Mouse (Mus musculus): ENCODE data around the gene Pfas. TPM values are rescaled to one million over a fixed set of nuclear protein-coding genes. Genes with fewer than 3 reads are reported as not detected.

Gene Pfas
- polyA plus RNA-seq, 1 experiment from 2014 or later, result 22.5 TPM

DNA sequence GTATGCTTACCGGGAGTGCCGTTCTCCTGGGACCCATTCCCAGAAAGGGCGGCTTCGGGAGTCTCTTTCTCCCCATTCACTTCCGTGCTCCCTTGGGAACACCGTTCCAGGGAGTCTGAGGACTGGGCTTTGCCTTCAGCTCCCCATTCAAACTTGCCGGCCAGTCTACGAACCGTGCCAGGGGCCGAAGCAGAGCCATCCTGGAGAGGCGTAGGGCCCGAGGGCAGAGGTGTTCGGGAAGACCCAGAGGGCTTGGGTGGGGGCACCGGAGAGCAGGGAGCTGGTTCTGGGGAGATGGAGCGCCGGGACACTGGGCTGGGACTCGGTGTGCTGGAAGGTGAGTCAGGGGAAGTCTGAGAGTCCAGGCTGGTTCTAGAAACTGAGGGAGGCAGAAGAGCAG is 53.9 kb downstream of the Pfas start:
- no peak for ATAC-seq
- 3% methylated on average over 17 of the region's 17 CpGs for WGBS
- peak overlapping the region; percentile 65 for H3K9ac ChIP-seq (ENCODE audit: low read depth, low read length)

GRCm38 (mm10) chr11:68953903-68954302 is 54.4 kb downstream of the Pfas start:
- Histone ChIP-seq H3K9ac (ENCODE audit: low read depth, low read length) (peak overlapping the region; percentile 24; the same call in 1 of the 2 replicates), H3K4me1 (ENCODE audit: control insufficient read depth, insufficient read depth, low read length) (peaks cover 4% of the 10 kb centered on the region), H3K27ac (ENCODE audit: low read length) (no peak overlapping the region), H3K4me3 (ENCODE audit: low read length) (peak overlapping the region; percentile 44), H3K4me2 (ENCODE audit: low read depth, low read length) (peak overlapping the region; percentile 75), H3K27me3 (replicated peaks; ENCODE audit: control insufficient read depth, insufficient read depth, low read length) (peaks cover 33% of the 10 kb centered on the region), H3K9me3 (ENCODE audit: control insufficient read depth, low read length) (no peaks in the 10 kb centered on the region), H3K36me3 (ENCODE audit: control insufficient read depth, insufficient read depth, low read length) (no peaks in the 10 kb centered on the region)
- WGBS, result 17% methylated on average over 13 of the region's 13 CpGs
- no peak for ATAC-seq

More for the DNA sequence above, 53.9 kb downstream of the Pfas start:
- Histone ChIP-seq H3K4me1 (ENCODE audit: control insufficient read depth, insufficient read depth, low read length) (peaks cover 4% of the 10 kb centered on the region), H3K27me3 (replicated peaks; ENCODE audit: control insufficient read depth, insufficient read depth, low read length) (peaks cover 33% of the 10 kb centered on the region), H3K27ac (ENCODE audit: low read length) (no peak overlapping the region), H3K4me2 (ENCODE audit: low read depth, low read length) (peak overlapping the region; percentile 75), H3K36me3 (ENCODE audit: control insufficient read depth, insufficient read depth, low read length) (no peaks in the 10 kb centered on the region), H3K4me3 (ENCODE audit: low read length) (peak overlapping the region; percentile 44), H3K9me3 (ENCODE audit: control insufficient read depth, low read length) (no peaks in the 10 kb centered on the region)

DNA sequence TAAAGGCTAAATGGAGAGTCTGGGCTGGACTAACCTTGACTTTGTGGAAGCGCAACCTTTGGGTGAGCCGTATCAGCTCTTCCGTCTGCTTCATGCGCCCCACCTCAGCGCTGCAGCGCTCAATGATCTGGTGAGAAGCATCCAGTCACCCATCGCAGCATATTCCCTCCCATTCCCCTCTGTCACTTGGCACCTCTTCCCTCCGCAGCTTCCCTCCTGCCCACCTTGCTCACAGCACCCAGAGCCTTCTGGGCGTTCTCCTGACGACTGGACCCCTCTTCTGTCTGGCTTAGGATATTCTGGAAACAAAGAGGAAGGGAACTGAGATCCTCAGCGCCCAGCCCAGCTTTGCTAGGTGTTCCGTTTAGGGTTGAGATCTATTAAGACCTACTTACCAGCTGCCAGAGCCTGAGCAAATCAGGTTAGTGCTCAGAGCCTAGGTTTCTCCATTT is 60.7 kb downstream of the Pfas start:
- 11% methylated on average over 12 of the region's 12 CpGs for WGBS
- Histone ChIP-seq H3K27ac (ENCODE audit: low read length) (no peak overlapping the region), H3K4me2 (ENCODE audit: low read depth, low read length) (no peak overlapping the region), H3K4me3 (ENCODE audit: low read length) (no peak overlapping the region), H3K9me3 (ENCODE audit: control insufficient read depth, low read length) (no peaks in the 10 kb centered on the region), H3K9ac (ENCODE audit: low read depth, low read length) (no peak overlapping the region), H3K27me3 (replicated peaks; ENCODE audit: control insufficient read depth, insufficient read depth, low read length) (peaks cover 10% of the 10 kb centered on the region; the same call in 1 of the 2 replicates), H3K4me1 (ENCODE audit: control insufficient read depth, insufficient read depth, low read length) (no peaks in the 10 kb centered on the region; the same call in 1 of the 2 replicates), H3K36me3 (ENCODE audit: control insufficient read depth, insufficient read depth, low read length) (no peaks in the 10 kb centered on the region)
- ATAC-seq, result no peak

- Histone ChIP-seq H3K4me3 (ENCODE audit: low read length) (peak overlapping the region; percentile 23; the same call in 1 of the 2 replicates), H3K4me2 (ENCODE audit: low read depth, low read length) (0 out of 2 replicates have a peak overlapping the region, but pooled peaks have one; percentile 32), H3K4me1 (ENCODE audit: control insufficient read depth, insufficient read depth, low read length) (no peaks in the 10 kb centered on the region; the same call in 1 of the 2 replicates), H3K9ac (ENCODE audit: low read depth, low read length) (peak overlapping the region; percentile 8; the same call in 1 of the 2 replicates), H3K9me3 (ENCODE audit: control insufficient read depth, low read length) (no peaks in the 10 kb centered on the region), H3K27ac (ENCODE audit: low read length) (no peak overlapping the region), H3K27me3 (replicated peaks; ENCODE audit: control insufficient read depth, insufficient read depth, low read length) (peaks cover 8% of the 10 kb centered on the region; the same call in 1 of the 2 replicates), H3K36me3 (ENCODE audit: control insufficient read depth, insufficient read depth, low read length) (no peaks in the 10 kb centered on the region)
- ATAC-seq, result no peak
- 14% methylated on average over 14 of the region's 16 CpGs for WGBS
Observed at GRCm38 (mm10) chr11:68946806-68947440, 61.3 kb downstream of the Pfas start.

- no peak overlapping the region for H3K4me3 ChIP-seq (ENCODE audit: low read length)
- no peaks in the 10 kb centered on the region; the same call in 1 of the 2 replicates for H3K4me1 ChIP-seq (ENCODE audit: control insufficient read depth, insufficient read depth, low read length)
- H3K9ac ChIP-seq (ENCODE audit: low read depth, low read length), result no peak overlapping the region
- peaks cover 4% of the 10 kb centered on the region; the same call in 1 of the 2 replicates for H3K27me3 ChIP-seq (replicated peaks; ENCODE audit: control insufficient read depth, insufficient read depth, low read length)
- WGBS, result 84% methylated on average over 4 of the region's 4 CpGs
- no peak overlapping the region for H3K27ac ChIP-seq (ENCODE audit: low read length)
- ATAC-seq, result no peak
- no peaks in the 10 kb centered on the region for H3K36me3 ChIP-seq (ENCODE audit: control insufficient read depth, insufficient read depth, low read length)
- H3K9me3 ChIP-seq (ENCODE audit: control insufficient read depth, low read length), result no peaks in the 10 kb centered on the region
- H3K4me2 ChIP-seq (ENCODE audit: low read depth, low read length), result no peak overlapping the region
Observed at GRCm38 (mm10) chr11:68946001-68946400, 62.3 kb downstream of the Pfas start.

- ATAC-seq, result no peak
- no peak overlapping the region for H3K27ac ChIP-seq (ENCODE audit: low read length)
- H3K4me1 ChIP-seq (ENCODE audit: control insufficient read depth, insufficient read depth, low read length), result peaks cover 2% of the 10 kb centered on the region; the same call in 1 of the 2 replicates
- H3K9ac ChIP-seq (ENCODE audit: low read depth, low read length), result no peak overlapping the region
- no peaks in the 10 kb centered on the region for H3K9me3 ChIP-seq (ENCODE audit: control insufficient read depth, low read length)
- WGBS, result 86% methylated on average over 2 of the region's 2 CpGs
- no peak overlapping the region for H3K4me3 ChIP-seq (ENCODE audit: low read length)
- no peaks in the 10 kb centered on the region for H3K36me3 ChIP-seq (ENCODE audit: control insufficient read depth, insufficient read depth, low read length)
- H3K4me2 ChIP-seq (ENCODE audit: low read depth, low read length), result no peak overlapping the region
- H3K27me3 ChIP-seq (replicated peaks; ENCODE audit: control insufficient read depth, insufficient read depth, low read length), result 0 out of 2 replicates have a peak, but pooled peaks cover 3% of the 10 kb centered on the region
Observed at GRCm38 (mm10) chr11:68945245-68945644, 63.0 kb downstream of the Pfas start.

DNA sequence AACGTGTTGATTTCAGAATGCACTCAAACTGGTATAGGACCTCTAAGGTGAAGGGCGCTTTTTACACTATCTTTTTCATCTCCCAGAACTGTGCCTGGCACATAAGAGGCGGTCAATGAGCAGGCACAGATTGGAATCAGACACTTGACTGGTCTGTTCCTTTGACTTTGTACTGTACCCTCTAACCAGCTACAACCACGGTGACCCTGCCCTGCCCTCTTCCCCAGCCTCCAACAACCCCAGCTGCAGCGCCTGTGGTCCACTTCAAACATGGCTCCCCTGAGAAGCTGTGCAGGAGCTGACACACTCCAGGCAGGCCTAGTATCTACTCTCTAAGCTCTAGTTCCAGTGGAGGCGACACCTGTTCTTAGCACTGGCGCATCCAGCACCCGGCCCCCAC is 65.5 kb downstream of the Pfas start:
- WGBS, result 87% methylated on average over 8 of the region's 8 CpGs
- H3K27me3 ChIP-seq (replicated peaks; ENCODE audit: control insufficient read depth, insufficient read depth, low read length), result no peaks in the 10 kb centered on the region
- no peak overlapping the region for H3K4me3 ChIP-seq (ENCODE audit: low read length)
- no peaks in the 10 kb centered on the region for H3K36me3 ChIP-seq (ENCODE audit: control insufficient read depth, insufficient read depth, low read length)
- no peaks in the 10 kb centered on the region for H3K9me3 ChIP-seq (ENCODE audit: control insufficient read depth, low read length)
- H3K9ac ChIP-seq (ENCODE audit: low read depth, low read length), result no peak overlapping the region
- no peak for ATAC-seq
- H3K4me2 ChIP-seq (ENCODE audit: low read depth, low read length), result no peak overlapping the region
- H3K27ac ChIP-seq (ENCODE audit: low read length), result no peak overlapping the region
- H3K4me1 ChIP-seq (ENCODE audit: control insufficient read depth, insufficient read depth, low read length), result peaks cover 2% of the 10 kb centered on the region; the same call in 1 of the 2 replicates

DNA sequence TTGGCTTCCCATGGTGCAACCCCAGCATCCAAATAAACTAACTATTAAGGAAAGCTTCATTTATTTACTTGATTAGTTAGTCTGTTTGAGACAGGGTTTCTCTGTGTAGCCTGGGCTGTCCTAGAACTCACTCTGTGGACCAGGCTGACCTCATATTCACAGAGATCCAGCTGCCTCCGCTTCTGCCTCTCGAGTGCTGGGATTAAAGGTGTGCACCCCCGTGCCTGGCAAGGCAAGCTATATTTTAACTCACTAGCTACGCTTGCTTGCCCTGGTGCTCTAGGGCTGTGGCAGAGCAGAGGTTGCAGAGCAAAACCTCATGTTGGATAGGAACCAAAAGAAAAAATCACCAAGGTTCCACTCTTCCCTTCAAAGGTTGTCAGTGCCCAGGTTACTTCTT is 67.7 kb downstream of the Pfas start:
- ATAC-seq, result no peak
- Histone ChIP-seq H3K4me1 (ENCODE audit: control insufficient read depth, insufficient read depth, low read length) (peaks cover 2% of the 10 kb centered on the region; the same call in 1 of the 2 replicates), H3K27me3 (replicated peaks; ENCODE audit: control insufficient read depth, insufficient read depth, low read length) (no peaks in the 10 kb centered on the region), H3K36me3 (ENCODE audit: control insufficient read depth, insufficient read depth, low read length) (no peaks in the 10 kb centered on the region), H3K27ac (ENCODE audit: low read length) (no peak overlapping the region), H3K4me3 (ENCODE audit: low read length) (peak overlapping the region; percentile 51), H3K9ac (ENCODE audit: low read depth, low read length) (peak overlapping the region; percentile 57; the same call in 1 of the 2 replicates), H3K4me2 (ENCODE audit: low read depth, low read length) (peak overlapping the region; percentile 48), H3K9me3 (ENCODE audit: control insufficient read depth, low read length) (no peaks in the 10 kb centered on the region)
- 50% methylated on average over 4 of the region's 4 CpGs for WGBS

- H3K27me3 ChIP-seq (replicated peaks; ENCODE audit: control insufficient read depth, insufficient read depth, low read length), result no peaks in the 10 kb centered on the region
- no peaks in the 10 kb centered on the region for H3K36me3 ChIP-seq (ENCODE audit: control insufficient read depth, insufficient read depth, low read length)
- H3K9ac ChIP-seq (ENCODE audit: low read depth, low read length), result peak overlapping the region; percentile 57
- H3K4me1 ChIP-seq (ENCODE audit: control insufficient read depth, insufficient read depth, low read length), result peaks cover 2% of the 10 kb centered on the region; the same call in 1 of the 2 replicates
- H3K4me3 ChIP-seq (ENCODE audit: low read length), result peak overlapping the region; percentile 51
- no peaks in the 10 kb centered on the region for H3K9me3 ChIP-seq (ENCODE audit: control insufficient read depth, low read length)
- WGBS, result 1% methylated on average over 16 of the region's 16 CpGs
- peak; percentile 100 for ATAC-seq
- H3K4me2 ChIP-seq (ENCODE audit: low read depth, low read length), result peak overlapping the region; percentile 48
- no peak overlapping the region for H3K27ac ChIP-seq (ENCODE audit: low read length)
Observed at GRCm38 (mm10) chr11:68939451-68940304, 68.6 kb downstream of the Pfas start.
